Mouse (Mus musculus) limb, embryonic 10.5 days (tissue): ENCODE measurements around the gene Pds5b. TPM values are rescaled to one million over a fixed set of nuclear protein-coding genes. Genes with fewer than 3 reads are reported as not detected.

ENCODE experiments used
- DNase-seq: peaks from one replicate; pipeline ENCODE4 v3.0.0-alpha.2; 2017; ENCODE audit warnings: low spot score
- H3K27ac ChIP-seq: fragments of 300-500 bp; sonication (generic); 2 replicates; pipeline ENCODE4 v1.5.1; 2016; ENCODE audit warnings: mild to moderate bottlenecking
- H3K27me3 ChIP-seq: fragments of 300-500 bp; sonication (generic); 2 replicates; pipeline ENCODE4 v1.6.1; 2016; ENCODE audit warnings: low read depth, mild to moderate bottlenecking; ENCODE audit not compliant: poor library complexity, severe bottlenecking
- H3K36me3 ChIP-seq: fragments of 300-500 bp; sonication (generic); 2 replicates; pipeline ENCODE4 v1.6.1; 2016; ENCODE audit warnings: mild to moderate bottlenecking, moderate library complexity
- H3K4me1 ChIP-seq: fragments of 300-500 bp; sonication (generic); 2 replicates; pipeline ENCODE4 v1.6.1; 2016
- H3K4me3 ChIP-seq: fragments of 300-500 bp; sonication (generic); 2 replicates; pipeline ENCODE4 v1.5.1; 2016; ENCODE audit warnings: mild to moderate bottlenecking, moderate library complexity
- H3K9me3 ChIP-seq: fragments of 300-500 bp; sonication (generic); replicated peaks from 2 replicates; pipeline ENCODE4 v1.6.1; 2016; ENCODE audit warnings: mild to moderate bottlenecking
- WGBS: fragments of 180-500 bp; shearing (Covaris S2); methylation state at CpG from one replicate; pipeline ENCODE4 v1.1.7; 2016; 5-methylcytosine and 5-hydroxymethylcytosine counted together
- polyA plus RNA-seq: library from polyadenylated mRNA; unstranded; fragments of >200 nt; fragmentation: Nextera tagmentation; extraction: Ambion mirVana; gene quantifications from 2 replicates; pipeline ENCODE4 v1.2.1, GENCODE M21; 2016

Pds5b gene
- polyA plus RNA-seq, 1 experiment from 2014 or later: 43.0 TPM

DNA sequence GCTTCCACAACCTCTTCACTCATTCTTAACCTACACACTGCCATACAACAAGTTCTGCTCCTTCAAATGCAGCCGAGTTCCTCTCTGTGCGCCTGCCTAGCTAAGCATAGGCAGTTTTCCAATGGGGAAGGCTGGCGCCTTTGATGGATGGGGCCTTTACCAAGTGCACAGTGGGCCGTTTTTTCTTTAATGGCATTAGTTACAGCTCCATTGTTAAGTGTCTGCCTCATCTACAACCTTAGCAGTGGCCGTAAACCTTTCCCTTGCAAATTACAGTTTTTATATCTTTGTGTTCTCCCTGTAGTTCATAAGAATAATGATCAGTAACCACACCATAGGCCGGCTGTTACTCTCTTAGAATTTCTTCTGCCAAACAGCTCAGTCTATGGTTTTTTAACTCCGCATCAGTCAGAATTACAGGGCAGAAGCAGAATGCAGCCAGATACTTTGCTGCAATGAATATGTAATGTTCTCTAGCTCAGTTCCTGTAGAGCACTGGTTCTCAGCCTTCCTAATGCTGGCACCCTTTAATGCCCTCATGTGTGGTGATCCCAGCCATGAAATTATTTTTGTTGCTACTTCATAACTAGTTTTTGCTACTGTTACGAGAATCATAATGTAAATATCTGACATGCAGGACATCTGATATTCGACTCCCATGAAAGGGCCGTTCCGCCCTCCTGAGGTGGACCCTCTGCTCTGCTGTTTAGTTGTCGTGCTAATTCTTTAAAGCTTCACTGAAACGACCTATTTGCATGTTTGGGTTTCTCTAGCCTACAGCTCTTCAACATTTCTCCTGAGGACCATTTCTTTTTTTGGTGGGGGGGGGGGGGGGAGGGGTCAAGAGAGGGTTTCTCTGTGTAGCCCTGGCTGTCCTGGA, 140.8 kb downstream of the Pds5b start:
- no peaks in the 10 kb centered on the region for H3K27me3 ChIP-seq
- no peak overlapping the region for H3K4me3 ChIP-seq
- H3K9me3 ChIP-seq: no peaks in the 10 kb centered on the region
- H3K36me3 ChIP-seq: peaks cover 13% of the 10 kb centered on the region; the same call in 1 of the 2 replicates
- WGBS: 80% methylated on average over 13 of the region's 13 CpGs
- no peaks in the 10 kb centered on the region for H3K4me1 ChIP-seq
- no peak for DNase-seq
- H3K27ac ChIP-seq: peak overlapping the region; percentile 1; the same call in 1 of the 2 replicates

DNA sequence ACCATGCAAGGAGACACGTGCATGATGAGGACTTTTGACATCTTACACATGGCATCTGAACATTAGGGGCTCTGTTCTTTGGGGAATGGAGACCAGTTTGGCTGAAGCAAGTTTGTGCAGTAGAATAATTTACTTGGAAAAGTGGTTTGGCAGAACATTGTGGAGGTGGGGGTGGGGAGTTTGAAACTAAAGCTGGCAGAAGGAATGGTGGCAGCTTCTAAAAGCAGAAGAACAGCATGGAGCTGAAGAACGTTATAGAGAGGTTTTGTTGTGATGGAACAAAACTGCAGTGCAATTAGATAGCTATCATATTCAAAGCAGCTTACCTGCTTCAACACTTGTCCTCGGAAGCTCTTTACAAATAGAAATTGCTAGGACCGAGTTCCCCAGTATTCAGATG, 141.9 kb downstream of the Pds5b start:
- Histone ChIP-seq H3K4me1 (no peaks in the 10 kb centered on the region), H3K9me3 (no peaks in the 10 kb centered on the region), H3K36me3 (peaks cover 8% of the 10 kb centered on the region; the same call in 1 of the 2 replicates), H3K4me3 (no peak overlapping the region), H3K27me3 (no peaks in the 10 kb centered on the region), H3K27ac (no peak overlapping the region)
- WGBS: 94% methylated on average over 4 of the region's 4 CpGs
- DNase-seq: peak; percentile 22

DNA sequence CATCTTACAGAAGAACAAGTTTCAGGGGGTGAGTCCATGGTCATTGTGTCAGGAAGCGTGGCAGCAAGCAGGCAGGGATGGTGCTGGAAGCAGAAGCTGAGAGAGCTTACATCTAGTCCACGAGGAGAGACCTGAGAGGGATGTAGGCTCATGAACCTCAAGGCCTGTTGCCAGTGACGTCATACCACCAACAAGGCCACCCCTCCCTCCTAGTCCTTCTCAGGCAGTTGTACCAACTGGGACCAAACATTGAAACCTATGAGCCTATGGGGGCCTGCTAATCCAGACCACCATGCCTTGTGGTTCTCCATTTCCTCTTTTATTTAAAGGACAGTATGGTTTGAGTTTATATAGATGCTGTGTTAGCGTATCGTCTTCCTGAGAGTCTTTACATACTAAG, 143.2 kb downstream of the Pds5b start:
- H3K9me3 ChIP-seq: no peaks in the 10 kb centered on the region
- H3K36me3 ChIP-seq: peaks cover 5% of the 10 kb centered on the region; the same call in 1 of the 2 replicates

GRCm38 (mm10) chr5:150818041-150818440, 144.5 kb downstream of the Pds5b start:
- WGBS: 55% methylated on average over 2 of the region's 2 CpGs
- Histone ChIP-seq H3K27me3 (no peaks in the 10 kb centered on the region), H3K9me3 (no peaks in the 10 kb centered on the region), H3K4me3 (no peak overlapping the region), H3K27ac (no peak overlapping the region), H3K4me1 (no peaks in the 10 kb centered on the region), H3K36me3 (no peaks in the 10 kb centered on the region)
- DNase-seq: no peak

More for the DNA sequence above, 143.2 kb downstream of the Pds5b start:
- peak; percentile 22 for DNase-seq
- Histone ChIP-seq H3K4me1 (no peaks in the 10 kb centered on the region), H3K27ac (no peak overlapping the region), H3K27me3 (no peaks in the 10 kb centered on the region), H3K4me3 (no peak overlapping the region)
- 92% methylated on average over 5 of the region's 5 CpGs for WGBS

GRCm38 (mm10) chr5:150818886-150819285, 145.3 kb downstream of the Pds5b start:
- Histone ChIP-seq H3K36me3 (no peaks in the 10 kb centered on the region), H3K27me3 (no peaks in the 10 kb centered on the region), H3K4me1 (no peaks in the 10 kb centered on the region), H3K9me3 (no peaks in the 10 kb centered on the region), H3K27ac (no peak overlapping the region), H3K4me3 (no peak overlapping the region)
- DNase-seq: no peak
- 78% methylated on average over 4 of the region's 4 CpGs for WGBS

- DNase-seq: no peak
- no peaks in the 10 kb centered on the region for H3K4me1 ChIP-seq
- H3K4me3 ChIP-seq: no peak overlapping the region
- 84% methylated on average over 5 of the region's 5 CpGs for WGBS
- H3K27me3 ChIP-seq: no peaks in the 10 kb centered on the region
- H3K36me3 ChIP-seq: no peaks in the 10 kb centered on the region
- no peaks in the 10 kb centered on the region for H3K9me3 ChIP-seq
- no peak overlapping the region for H3K27ac ChIP-seq
These were observed 146.0 kb downstream of the Pds5b start for GRCm38 (mm10) chr5:150819520-150819919.

GRCm38 (mm10) chr5:150821152-150821551, 147.6 kb downstream of the Pds5b start:
- no peaks in the 10 kb centered on the region for H3K4me1 ChIP-seq
- DNase-seq: no peak
- no peak overlapping the region for H3K4me3 ChIP-seq
- no peaks in the 10 kb centered on the region for H3K9me3 ChIP-seq
- H3K27ac ChIP-seq: no peak overlapping the region
- H3K27me3 ChIP-seq: no peaks in the 10 kb centered on the region
- WGBS: 95% methylated on average over 4 of the region's 4 CpGs
- no peaks in the 10 kb centered on the region for H3K36me3 ChIP-seq

GRCm38 (mm10) chr5:150822781-150823180, 149.2 kb downstream of the Pds5b start:
- no peaks in the 10 kb centered on the region for H3K9me3 ChIP-seq
- no peak for DNase-seq
- H3K36me3 ChIP-seq: no peaks in the 10 kb centered on the region
- 82% methylated on average over 6 of the region's 6 CpGs for WGBS
- H3K4me1 ChIP-seq: no peaks in the 10 kb centered on the region
- no peak overlapping the region for H3K4me3 ChIP-seq
- no peaks in the 10 kb centered on the region for H3K27me3 ChIP-seq
- no peak overlapping the region for H3K27ac ChIP-seq

DNA sequence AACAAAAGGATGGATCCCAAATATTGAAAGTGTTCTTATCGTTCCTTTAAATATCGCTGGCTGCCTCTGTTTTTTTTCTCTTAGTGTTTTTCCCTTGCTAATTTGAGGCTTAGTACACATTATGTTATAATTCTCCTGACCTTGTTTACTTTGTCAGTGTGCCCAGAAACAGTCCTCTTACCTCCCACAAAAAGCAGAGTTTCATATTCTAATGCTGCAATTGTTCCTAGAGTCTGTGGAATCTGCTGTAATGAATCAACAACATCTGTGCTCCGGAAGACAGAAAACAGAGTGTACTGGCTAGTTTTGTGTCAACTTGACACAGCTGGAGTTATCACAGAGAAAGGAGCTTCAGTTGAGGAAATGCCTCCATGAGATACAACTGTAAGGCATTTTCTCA, 149.8 kb downstream of the Pds5b start:
- Histone ChIP-seq H3K27ac (no peak overlapping the region), H3K9me3 (no peaks in the 10 kb centered on the region), H3K27me3 (no peaks in the 10 kb centered on the region), H3K4me1 (no peaks in the 10 kb centered on the region), H3K4me3 (no peak overlapping the region), H3K36me3 (no peaks in the 10 kb centered on the region)
- no peak for DNase-seq
- 95% methylated on average over 3 of the region's 3 CpGs for WGBS

GRCm38 (mm10) chr5:150829499-150829898, 156.0 kb downstream of the Pds5b start:
- WGBS: 87% methylated on average over 5 of the region's 5 CpGs
- H3K9me3 ChIP-seq: no peaks in the 10 kb centered on the region

DNA sequence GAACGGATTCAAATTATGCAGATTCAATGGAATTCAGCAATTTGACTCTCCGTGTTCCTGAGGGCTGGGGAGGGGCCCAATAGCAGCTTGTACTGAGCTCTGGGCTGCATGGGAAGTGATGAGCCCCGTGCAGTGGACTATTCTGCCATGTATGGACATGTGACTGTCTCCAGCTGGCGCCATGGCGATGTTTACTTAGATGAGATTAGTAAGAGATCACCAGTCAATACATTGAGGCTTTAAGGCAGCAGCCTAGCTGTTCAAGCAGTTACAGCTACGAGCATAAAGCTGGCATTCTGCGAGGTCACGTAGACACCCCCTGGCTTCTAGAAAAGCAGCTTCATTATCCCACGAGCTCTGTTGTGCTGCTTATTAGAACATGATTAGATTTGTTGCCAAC, 157.2 kb downstream of the Pds5b start:
- H3K27ac ChIP-seq: no peak overlapping the region
- 70% methylated on average over 9 of the region's 9 CpGs for WGBS

More at GRCm38 (mm10) chr5:150829499-150829898, 156.0 kb downstream of the Pds5b start:
- no peak overlapping the region for H3K27ac ChIP-seq
- no peaks in the 10 kb centered on the region for H3K36me3 ChIP-seq
- no peaks in the 10 kb centered on the region for H3K27me3 ChIP-seq
- H3K4me3 ChIP-seq: no peak overlapping the region
- no peaks in the 10 kb centered on the region; the same call in 1 of the 2 replicates for H3K4me1 ChIP-seq
- no peak for DNase-seq

DNA sequence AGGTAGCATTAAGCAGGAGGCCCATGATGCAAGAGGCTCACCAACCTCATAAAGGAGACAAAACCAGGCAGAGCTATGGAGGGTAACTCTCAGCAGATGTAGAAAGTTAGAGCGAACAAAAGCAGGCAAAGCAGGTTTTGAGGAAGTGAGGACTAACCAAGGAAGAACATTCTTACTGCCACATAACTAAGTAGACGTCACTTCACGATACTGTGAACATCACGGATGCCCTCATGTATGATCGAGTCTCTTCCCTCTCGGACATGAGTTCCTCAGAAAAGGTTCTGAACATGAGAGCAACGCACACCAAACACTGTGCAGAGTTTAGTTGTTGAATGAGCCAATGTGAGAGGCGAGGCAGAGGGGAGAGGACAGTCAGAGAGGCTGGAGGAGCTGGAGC, 163.2 kb downstream of the Pds5b start:
- Histone ChIP-seq H3K4me1 (peaks cover 31% of the 10 kb centered on the region), H3K27me3 (no peaks in the 10 kb centered on the region), H3K27ac (no peak overlapping the region), H3K4me3 (no peak overlapping the region), H3K36me3 (0 out of 2 replicates have a peak, but pooled peaks cover 2% of the 10 kb centered on the region), H3K9me3 (peaks cover 5% of the 10 kb centered on the region)
- DNase-seq: no peak
- 93% methylated on average over 8 of the region's 8 CpGs for WGBS

More for the DNA sequence above, 157.2 kb downstream of the Pds5b start:
- Histone ChIP-seq H3K4me3 (no peak overlapping the region), H3K9me3 (no peaks in the 10 kb centered on the region), H3K36me3 (no peaks in the 10 kb centered on the region), H3K27me3 (no peaks in the 10 kb centered on the region), H3K4me1 (peaks cover 8% of the 10 kb centered on the region)
- no peak for DNase-seq

DNA sequence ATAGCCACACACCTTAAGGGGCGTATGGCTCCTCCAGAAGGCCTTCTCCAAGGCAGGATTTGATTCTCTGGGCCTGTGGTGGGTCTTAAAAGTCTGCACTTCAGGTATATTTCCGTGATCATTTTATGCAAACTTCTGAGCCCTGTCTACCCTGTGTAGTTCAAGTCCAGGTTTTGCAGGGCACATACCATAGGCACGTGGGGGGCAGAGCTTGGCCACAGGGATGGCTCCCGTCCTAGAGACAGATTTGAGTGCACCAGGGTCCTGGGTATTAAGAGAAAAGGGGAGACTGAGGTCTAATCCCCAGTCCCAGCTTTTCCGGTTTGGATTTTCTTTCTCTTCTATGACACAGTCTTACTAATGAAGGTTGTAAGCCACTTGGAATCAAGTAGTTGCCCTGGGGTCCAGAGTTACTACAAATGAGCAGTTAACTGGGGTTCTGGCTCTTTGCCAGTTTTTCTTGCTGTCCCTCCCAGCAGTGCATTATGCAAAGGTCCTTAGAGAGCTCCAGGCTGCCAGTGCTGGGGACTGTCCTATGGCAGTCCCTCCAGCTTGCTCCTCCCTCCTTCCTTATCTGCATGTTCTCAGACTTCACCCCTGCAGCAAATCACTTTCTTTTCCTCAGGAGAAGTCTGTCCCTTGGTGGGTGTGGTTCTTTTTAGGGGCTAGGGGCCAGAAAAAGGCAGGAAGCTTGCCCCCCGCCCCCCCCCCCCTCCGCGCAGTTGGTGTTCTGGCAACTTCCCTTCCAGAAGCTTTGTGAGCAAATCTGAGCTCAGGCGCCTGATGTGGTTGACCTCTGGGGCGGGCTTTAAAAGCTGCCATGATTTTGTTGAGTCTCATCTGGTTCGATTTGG, 166.4 kb downstream of the Pds5b start:
- H3K27ac ChIP-seq: peak overlapping the region; percentile 85
- H3K4me3 ChIP-seq: peak overlapping the region; percentile 21
- 38% methylated on average over 11 of the region's 11 CpGs for WGBS
- peaks cover 30% of the 10 kb centered on the region for H3K4me1 ChIP-seq
- peaks cover 5% of the 10 kb centered on the region for H3K9me3 ChIP-seq
- H3K27me3 ChIP-seq: no peaks in the 10 kb centered on the region
- DNase-seq: peak; percentile 62
- 0 out of 2 replicates have a peak, but pooled peaks cover 2% of the 10 kb centered on the region for H3K36me3 ChIP-seq
